Mouse (Mus musculus) brain, embryonic 14.5 days (tissue): ENCODE data around the gene Ap5b1. TPM values are rescaled to one million over a fixed set of nuclear protein-coding genes. Genes with fewer than 3 reads are reported as not detected.

Experiments used
- DNase-seq: peaks from one replicate; pipeline ENCODE4 v3.0.0-alpha.2; 2011; ENCODE audit warnings: low read depth
- CTCF ChIP-seq: fragments of 200-500 bp; IDR thresholded peaks from 2 replicates; pipeline ENCODE4 v1.5.1; 2012; ENCODE audit warnings: inconsistent platforms, mild to moderate bottlenecking, moderate library complexity, borderline replicate concordance; ENCODE audit not compliant: insufficient read depth, insufficient read length; ENCODE audit errors: extremely low read depth
- POLR2A ChIP-seq: fragments of 200-500 bp; IDR thresholded peaks from 2 replicates; pipeline ENCODE4 v1.6.1; 2012; ENCODE audit warnings: mild to moderate bottlenecking, inconsistent platforms, borderline replicate concordance; ENCODE audit not compliant: poor library complexity, insufficient read depth, insufficient read length, severe bottlenecking; ENCODE audit errors: extremely low read depth
- polyA plus RNA-seq: library from polyadenylated mRNA; depleted of rRNA; stranded (reverse); fragments of >200 nt; gene quantifications from 2 replicates; pipeline ENCODE4 v1.2.3, GENCODE M21; 2012

Gene Ap5b1
- polyA plus RNA-seq, 1 experiment: 4.5 TPM

- TF ChIP-seq POLR2A: no peak
- no peak for TF ChIP-seq CTCF
- DNase-seq: no peak
These were observed 9.7 kb upstream of the Ap5b1 start for GRCm38 (mm10) chr19:5558169-5558568.

DNA sequence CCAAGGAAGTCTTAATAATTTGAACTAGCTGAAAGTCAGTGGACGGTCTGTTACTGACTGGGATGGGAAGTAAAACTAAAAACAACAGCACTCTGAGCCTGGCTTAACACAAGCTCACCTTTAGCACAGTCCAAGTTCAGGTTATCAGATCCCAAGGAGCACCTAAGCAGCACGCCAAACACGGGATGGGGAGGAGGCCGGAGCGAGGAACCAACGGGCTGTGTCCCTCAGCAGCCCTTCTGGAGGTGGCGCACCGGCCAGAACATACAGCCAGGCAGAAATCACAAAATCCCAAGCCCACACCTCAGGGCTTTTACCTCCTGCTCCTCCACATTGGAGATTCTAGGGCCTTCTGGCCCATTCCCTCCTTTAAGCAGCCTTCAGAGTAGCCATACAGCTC is 9.1 kb upstream of the Ap5b1 start:
- no peak for TF ChIP-seq POLR2A
- no peak for TF ChIP-seq CTCF

GRCm38 (mm10) chr19:5559229-5559628 is 8.6 kb upstream of the Ap5b1 start:
- no peak for TF ChIP-seq CTCF
- TF ChIP-seq POLR2A: no peak
- no peak for DNase-seq

More for the DNA sequence above, 9.1 kb upstream of the Ap5b1 start:
- DNase-seq: no peak

- DNase-seq: peak; percentile 7
- TF ChIP-seq CTCF: no peak
- no peak for TF ChIP-seq POLR2A
These were observed 8.0 kb upstream of the Ap5b1 start for GRCm38 (mm10) chr19:5559631-5560456.

GRCm38 (mm10) chr19:5560457-5561041 is 7.3 kb upstream of the Ap5b1 start, which contains the start of gene Ovol1:
Gene Ovol1 (minus strand): TSS chr19:5560646.
- peak; percentile 7 for DNase-seq
- TF ChIP-seq POLR2A (no peak), CTCF (no peak)

DNA sequence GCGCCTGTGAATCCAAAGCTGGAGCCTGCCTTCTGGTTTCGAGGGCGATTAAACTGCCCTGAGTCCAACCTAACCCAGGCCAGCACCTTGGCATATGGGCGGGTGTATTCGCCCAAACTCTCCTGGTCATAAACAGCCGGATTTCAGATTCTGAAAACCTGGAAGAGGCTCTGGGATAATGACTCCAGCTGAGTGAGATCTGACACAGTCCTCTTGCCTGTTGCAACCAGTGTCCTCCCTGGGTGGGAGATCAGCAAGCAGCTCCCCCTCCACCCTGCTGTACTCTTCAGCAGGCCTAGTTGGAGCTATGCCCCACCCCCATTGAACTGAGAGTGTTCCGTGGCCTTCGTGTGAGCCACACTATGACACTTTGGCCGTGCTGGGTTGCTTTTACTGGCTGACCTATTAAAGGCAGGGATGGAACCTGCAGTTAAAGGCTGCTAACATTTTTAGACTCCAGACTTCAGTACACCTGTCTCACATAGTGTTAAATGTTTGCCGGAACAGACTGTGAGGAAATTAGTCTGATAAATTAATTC is 6.5 kb upstream of the Ap5b1 start:
- TF ChIP-seq CTCF (no peak), POLR2A (no peak)
- no peak for DNase-seq

GRCm38 (mm10) chr19:5561886-5562285 is 5.9 kb upstream of the Ap5b1 start:
- TF ChIP-seq POLR2A (no peak), CTCF (no peak)
- DNase-seq: no peak

GRCm38 (mm10) chr19:5562776-5563175 is 5.0 kb upstream of the Ap5b1 start:
- no peak for DNase-seq
- TF ChIP-seq POLR2A (no peak), CTCF (no peak)

GRCm38 (mm10) chr19:5566316-5566715 is 1.5 kb upstream of the Ap5b1 start:
- TF ChIP-seq CTCF (no peak), POLR2A (no peak)
- DNase-seq: no peak

DNA sequence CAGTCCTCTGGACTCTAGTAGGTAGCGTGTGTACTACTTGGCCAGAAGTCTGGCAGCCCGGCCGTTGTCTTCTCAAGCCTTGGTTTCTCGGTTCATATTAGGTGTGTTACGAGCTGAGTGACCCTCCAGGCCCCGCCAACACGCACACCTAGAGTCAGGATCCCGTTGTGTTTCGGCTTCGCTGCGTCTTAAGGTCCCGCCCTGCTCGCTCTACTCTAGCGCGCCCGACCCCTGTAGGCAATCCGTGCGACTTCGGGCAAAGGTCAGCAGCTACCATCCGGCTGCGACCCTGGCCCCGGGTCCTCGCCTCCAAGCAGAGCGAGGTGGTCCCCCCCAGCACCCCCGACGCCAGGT is 668 bp upstream of the Ap5b1 start:
- TF ChIP-seq CTCF: no peak
- no peak for TF ChIP-seq POLR2A
- DNase-seq: no peak

- TF ChIP-seq CTCF (peak; percentile 93), POLR2A (no peak)
- DNase-seq: peak; percentile 91
These were observed 780 bp downstream of the Ap5b1 start for GRCm38 (mm10) chr19:5568470-5569140.

GRCm38 (mm10) chr19:5569521-5569920 is 1.7 kb downstream of the Ap5b1 start:
- TF ChIP-seq POLR2A (no peak), CTCF (no peak)
- DNase-seq: no peak
